8 mouse cellular contexts compared by ENCODE assay signal in genomic region chr12:91588670-91589541, GRCm38 (mm10). TPM values are rescaled to one million over a fixed set of nuclear protein-coding genes. Genes with fewer than 3 reads are reported as not detected.
DNase-seq lines count a peak whose midpoint lies in the region; ATAC-seq and TF ChIP-seq lines count a peak whose summit lies in the region.

No protein-coding gene starts in this region.

- TF ChIP-seq EP300 in liver, embryonic 14.5 days (IDR thresholded peaks at IDR 0.05; ENCODE audit: low read depth): no peak

- peaks cover 5% of the 10 kb centered on the region for H3K36me3 ChIP-seq in embryonic facial prominence, embryonic 11.5 days (replicated peaks; ENCODE audit: control insufficient read depth, insufficient read depth, low read depth, low read length)
- peaks cover 22% of the 10 kb centered on the region for H3K36me3 ChIP-seq in heart, embryonic 10.5 days
- peaks cover 18% of the 10 kb centered on the region for H3K36me3 ChIP-seq in kidney, embryonic 14.5 days (ENCODE audit: control insufficient read depth, insufficient read depth, low read length)
- H3K36me3 ChIP-seq in liver, embryonic 14.5 days (replicated peaks; ENCODE audit: control insufficient read depth, insufficient read depth, low read depth): peaks cover 18% of the 10 kb centered on the region
- H3K36me3 ChIP-seq in neural tube, embryonic 14.5 days (ENCODE audit: control insufficient read depth, insufficient read depth, low read length): peaks cover 5% of the 10 kb centered on the region; the same call in 1 of the 2 replicates

- peak overlapping the region; percentile 100 for H3K9ac ChIP-seq in embryonic facial prominence, embryonic 11.5 days (replicated peaks; ENCODE audit: low read length)
- peak overlapping the region; percentile 100 for H3K9ac ChIP-seq in kidney, embryonic 14.5 days (ENCODE audit: low read depth, low read length)
- H3K9ac ChIP-seq in liver, embryonic 14.5 days (replicated peaks): peak overlapping the region; percentile 99
- peak overlapping the region; percentile 100 for H3K9ac ChIP-seq in neural tube, embryonic 14.5 days (replicated peaks; ENCODE audit: low read depth, low read length)

- peak overlapping the region; percentile 25 for H3K4me2 ChIP-seq in embryonic facial prominence, embryonic 11.5 days (ENCODE audit: low read depth, low read length)
- H3K4me2 ChIP-seq in kidney, embryonic 14.5 days (replicated peaks; ENCODE audit: low read depth, low read length): peak overlapping the region; percentile 47
- H3K4me2 ChIP-seq in liver, embryonic 14.5 days (ENCODE audit: low read depth): peak overlapping the region; percentile 88
- peak overlapping the region; percentile 72; the same call in 1 of the 2 replicates for H3K4me2 ChIP-seq in neural tube, embryonic 14.5 days (ENCODE audit: low read depth, low read length)

- no peaks in the 10 kb centered on the region; the same call in 1 of the 2 replicates for H3K4me1 ChIP-seq in embryonic facial prominence, embryonic 11.5 days (ENCODE audit: control insufficient read depth, insufficient read depth, low read length)
- H3K4me1 ChIP-seq in heart, embryonic 10.5 days: peaks cover 16% of the 10 kb centered on the region; the same call in 1 of the 2 replicates
- peaks cover 14% of the 10 kb centered on the region for H3K4me1 ChIP-seq in kidney, embryonic 14.5 days (ENCODE audit: control insufficient read depth, insufficient read depth, low read length)
- H3K4me1 ChIP-seq in liver, embryonic 14.5 days (replicated peaks; ENCODE audit: control insufficient read depth in 2 of 2, insufficient read depth in 2 of 2, low read length in 1 of 2): peaks cover 15% of the 10 kb centered on the region in 2 experiments
- H3K4me1 ChIP-seq in neural tube, embryonic 14.5 days (ENCODE audit: control insufficient read depth, insufficient read depth, low read length): peaks cover 15% of the 10 kb centered on the region

- DNase-seq in B cell, adult 2 months: peak; percentile 73 to 78
- DNase-seq in adrenal gland, adult 8-10 months: peak; percentile 30
- DNase-seq in embryonic facial prominence, embryonic 11.5 days (ENCODE audit: low spot score): peak; percentile 61
- DNase-seq in heart, embryonic 10.5 days (ENCODE audit: low spot score): peak; percentile 74
- peak in 1 of 3 experiments; percentile 49 for DNase-seq in liver, embryonic 14.5 days (ENCODE audit: low read depth in 3 of 3, low spot score in 3 of 3)
- peak; percentile 55 for DNase-seq in testis, postnatal 14 days (ENCODE audit: low spot score)

- under 1% methylated on average over 72 of the region's 83 CpGs for WGBS in embryonic facial prominence, embryonic 11.5 days
- WGBS in heart, embryonic 10.5 days: 1% methylated on average over 82 of the region's 83 CpGs
- WGBS in kidney, embryonic 14.5 days: under 1% methylated on average over 58 of the region's 83 CpGs
- under 1% methylated on average over 67 of the region's 83 CpGs for WGBS in liver, embryonic 14.5 days (ENCODE audit: insufficient replicate concordance)
- WGBS in neural tube, embryonic 14.5 days: under 1% methylated on average over 65 of the region's 83 CpGs

- H3K9me3 ChIP-seq in embryonic facial prominence, embryonic 11.5 days (replicated peaks; ENCODE audit: control insufficient read depth, low read length): no peaks in the 10 kb centered on the region
- H3K9me3 ChIP-seq in heart, embryonic 10.5 days: no peaks in the 10 kb centered on the region
- no peaks in the 10 kb centered on the region for H3K9me3 ChIP-seq in kidney, embryonic 14.5 days (ENCODE audit: control insufficient read depth, low read length)
- no peaks in the 10 kb centered on the region for H3K9me3 ChIP-seq in liver, embryonic 14.5 days (ENCODE audit: control insufficient read depth, low read length)
- H3K9me3 ChIP-seq in neural tube, embryonic 14.5 days (ENCODE audit: control insufficient read depth, low read length): no peaks in the 10 kb centered on the region

- no peaks in the 10 kb centered on the region for H3K27me3 ChIP-seq in embryonic facial prominence, embryonic 11.5 days (ENCODE audit: control insufficient read depth, insufficient read depth, low read length)
- H3K27me3 ChIP-seq in heart, embryonic 10.5 days (ENCODE audit: insufficient read depth, poor library complexity, severe bottlenecking): no peaks in the 10 kb centered on the region
- no peaks in the 10 kb centered on the region for H3K27me3 ChIP-seq in kidney, embryonic 14.5 days (ENCODE audit: control insufficient read depth, insufficient read depth, low read length)
- no peaks in the 10 kb centered on the region for H3K27me3 ChIP-seq in liver, embryonic 14.5 days (ENCODE audit: control insufficient read depth, insufficient read depth, low read length)
- H3K27me3 ChIP-seq in neural tube, embryonic 14.5 days (ENCODE audit: control insufficient read depth, insufficient read depth, low read length): no peaks in the 10 kb centered on the region

- H3K4me3 ChIP-seq in embryonic facial prominence, embryonic 11.5 days (ENCODE audit: low read depth, low read length): peak overlapping the region; percentile 96
- H3K4me3 ChIP-seq in heart, embryonic 10.5 days: peak overlapping the region; percentile 91
- H3K4me3 ChIP-seq in kidney, embryonic 14.5 days (ENCODE audit: low read length): peak overlapping the region; percentile 87
- peak overlapping the region; percentile 96 to 99 for H3K4me3 ChIP-seq in liver, embryonic 14.5 days (ENCODE audit: insufficient read depth in 1 of 2, low read depth in 2 of 2, low read length in 2 of 2)
- peak overlapping the region; percentile 87 for H3K4me3 ChIP-seq in neural tube, embryonic 14.5 days (ENCODE audit: low read depth, low read length)

- H3K27ac ChIP-seq in embryonic facial prominence, embryonic 11.5 days (replicated peaks; ENCODE audit: low read depth, low read length): peak overlapping the region; percentile 100
- H3K27ac ChIP-seq in heart, embryonic 10.5 days: peak overlapping the region; percentile 100
- peak overlapping the region; percentile 100 for H3K27ac ChIP-seq in kidney, embryonic 14.5 days (ENCODE audit: low read depth, low read length)
- peak overlapping the region; percentile 92 for H3K27ac ChIP-seq in liver, embryonic 14.5 days
- peak overlapping the region; percentile 100 for H3K27ac ChIP-seq in neural tube, embryonic 14.5 days (ENCODE audit: low read depth, low read length)

- ATAC-seq in embryonic facial prominence, embryonic 11.5 days (replicated peaks; ENCODE audit: insufficient number of reproducible peaks, low FRiP score, low TSS enrichment, low read depth): no peak
- peak; percentile 7; the same call in 1 of the 2 replicates for ATAC-seq in kidney, embryonic 14.5 days (ENCODE audit: low FRiP score, low TSS enrichment)
- ATAC-seq in liver, embryonic 14.5 days (ENCODE audit: insufficient read depth): peak; percentile 51
- peak; percentile 5; the same call in 1 of the 2 replicates for ATAC-seq in neural tube, embryonic 14.5 days (ENCODE audit: low read depth)

- no peak for TF ChIP-seq CTCF in liver, embryonic 14.5 days (IDR thresholded peaks at IDR 0.05; ENCODE audit: low read depth)

RNA-seq across cellular contexts. Expression of gene Gtf2a1, which starts 1.4 kb away (rescaled TPM):
- 10 to 100 TPM; 41.1 to 48.8 (median 46.2) TPM for total RNA-seq in adrenal gland, adult 8-10 months (2022)
- 46.3 and 48.5 TPM in 2 replicates for polyA plus RNA-seq in embryonic facial prominence, embryonic 11.5 days (2014; fragmentation: Nextera tagmentation; extraction: Ambion mirVana)
- polyA plus RNA-seq in heart, embryonic 10.5 days (2016; fragmentation: Nextera tagmentation; extraction: Ambion mirVana): 32.0 and 42.3 TPM in 2 replicates
- polyA plus RNA-seq in kidney, embryonic 14.5 days (2014; fragmentation: Nextera tagmentation; extraction: Ambion mirVana): 33.4 and 45.7 TPM in 2 replicates
- polyA plus RNA-seq in liver, embryonic 14.5 days (2012; rRNA removed): 5.2 and 6.3 TPM in 2 replicates
- polyA plus RNA-seq in liver, embryonic 14.5 days (2014; fragmentation: Nextera tagmentation; extraction: Ambion mirVana): 13.8 and 14.0 TPM in 2 replicates
- 53.8 and 66.7 TPM in 2 replicates for polyA plus RNA-seq in neural tube, embryonic 14.5 days (2014; fragmentation: Nextera tagmentation; extraction: Ambion mirVana)

Comparison
In these comparisons a context has a peak if more than half of its experiments do, and no peak if none do; other contexts are left out.
1. H3K4me2 ChIP-seq: peak in every context shown above with its lines; median percentile 88 in liver, embryonic 14.5 days; 72 in neural tube, embryonic 14.5 days; 47 in kidney, embryonic 14.5 days; 25 in embryonic facial prominence, embryonic 11.5 days.